Mouse (Mus musculus): ENCODE results near the gene C2cd2. TPM values are rescaled to one million over a fixed set of nuclear protein-coding genes. Genes with fewer than 3 reads are reported as not detected.
A peak's percentile ranks its signal among the peaks of the same experiment; 100 is the strongest.
"Not testable (repeated sequence)": the region's sequence is repeated elsewhere in the genome, so short reads cannot be mapped to it uniquely, and the experiment has no call there.

The C2cd2 gene
- total RNA-seq (2015) (9.8 and 14.1 TPM in 2 replicates), total RNA-seq (2017) (17.7 and 21.5 TPM in 2 replicates)

- ATAC-seq (replicated peaks; ENCODE audit: poor library complexity): peak; percentile 69
Observed at GRCm38 (mm10) chr16:97962151-97962948, at the start of gene C2cd2, which contains the start of gene Zbtb21. Gene C2cd2 (minus strand): TSS chr16:97962598. Gene Zbtb21 (minus strand): TSS chr16:97962622.

- not testable (repeated sequence) for ATAC-seq (replicated peaks; ENCODE audit: poor library complexity)
Observed at GRCm38 (mm10) chr16:97997383-97997731, 35.0 kb upstream of the C2cd2 start.

GRCm38 (mm10) chr16:97996616-97997382, 34.4 kb upstream of the C2cd2 start, which contains the start of gene B230307C23Rik:
Gene B230307C23Rik (plus strand): TSS chr16:97997315.
- ATAC-seq (replicated peaks; ENCODE audit: poor library complexity): peak; percentile 91

GRCm38 (mm10) chr16:97995849-97996615, 33.6 kb upstream of the C2cd2 start:
- ATAC-seq (replicated peaks; ENCODE audit: poor library complexity): no peak

- ATAC-seq (replicated peaks; ENCODE audit: poor library complexity): not testable (repeated sequence)
Observed at GRCm38 (mm10) chr16:97992477-97992876, 30.1 kb upstream of the C2cd2 start.

- peak; percentile 52; the same call in 1 of the 2 replicates for ATAC-seq (replicated peaks; ENCODE audit: poor library complexity)
Observed at GRCm38 (mm10) chr16:97991517-97991916, 29.1 kb upstream of the C2cd2 start.

GRCm38 (mm10) chr16:97984589-97984988, 22.2 kb upstream of the C2cd2 start:
- ATAC-seq (replicated peaks; ENCODE audit: poor library complexity): no peak

- ATAC-seq (replicated peaks; ENCODE audit: poor library complexity): 0 out of 2 replicates have a peak, but pooled peaks have one; percentile 15
Observed at GRCm38 (mm10) chr16:97981362-97981761, 19.0 kb upstream of the C2cd2 start.

GRCm38 (mm10) chr16:97977722-97978121, 15.3 kb upstream of the C2cd2 start:
- 0 out of 2 replicates have a peak, but pooled peaks have one; percentile 26 for ATAC-seq (replicated peaks; ENCODE audit: poor library complexity)

GRCm38 (mm10) chr16:97977277-97977676, 14.9 kb upstream of the C2cd2 start:
- peak; percentile 97 for ATAC-seq (replicated peaks; ENCODE audit: poor library complexity)

- ATAC-seq (replicated peaks; ENCODE audit: poor library complexity): no peak
Observed at GRCm38 (mm10) chr16:97963956-97964540, 1.6 kb upstream of the C2cd2 start.

GRCm38 (mm10) chr16:97961381-97962150, 832 bp downstream of the C2cd2 start:
- no peak for ATAC-seq (replicated peaks; ENCODE audit: poor library complexity)

GRCm38 (mm10) chr16:97960348-97960747, 2.0 kb downstream of the C2cd2 start:
- ATAC-seq (replicated peaks; ENCODE audit: poor library complexity): no peak

GRCm38 (mm10) chr16:97958401-97958973, 3.9 kb downstream of the C2cd2 start:
- ATAC-seq (replicated peaks; ENCODE audit: poor library complexity): peak; percentile 14

GRCm38 (mm10) chr16:97957626-97958025, 4.8 kb downstream of the C2cd2 start:
- peak; percentile 11 for ATAC-seq (replicated peaks; ENCODE audit: poor library complexity)

GRCm38 (mm10) chr16:97956011-97956410, 6.4 kb downstream of the C2cd2 start:
- ATAC-seq (replicated peaks; ENCODE audit: poor library complexity): no peak

- peak; percentile 76 for ATAC-seq (replicated peaks; ENCODE audit: poor library complexity)
Observed at GRCm38 (mm10) chr16:97953300-97953699, 9.1 kb downstream of the C2cd2 start.

GRCm38 (mm10) chr16:97952801-97953200, 9.6 kb downstream of the C2cd2 start:
- peak; percentile 65 for ATAC-seq (replicated peaks; ENCODE audit: poor library complexity)

- no peak for ATAC-seq (replicated peaks; ENCODE audit: poor library complexity)
Observed at GRCm38 (mm10) chr16:97952371-97952770, 10.0 kb downstream of the C2cd2 start.
